Mouse (Mus musculus): ENCODE measurements around the gene Cyp27b1. TPM values are rescaled to one million over a fixed set of nuclear protein-coding genes. Genes with fewer than 3 reads are reported as not detected.

The Cyp27b1 gene
- 0.23 and 0.27 TPM in 2 replicates for polyA plus RNA-seq (2015; fragmentation: Nextera tagmentation; extraction: Ambion mirVana)

DNA sequence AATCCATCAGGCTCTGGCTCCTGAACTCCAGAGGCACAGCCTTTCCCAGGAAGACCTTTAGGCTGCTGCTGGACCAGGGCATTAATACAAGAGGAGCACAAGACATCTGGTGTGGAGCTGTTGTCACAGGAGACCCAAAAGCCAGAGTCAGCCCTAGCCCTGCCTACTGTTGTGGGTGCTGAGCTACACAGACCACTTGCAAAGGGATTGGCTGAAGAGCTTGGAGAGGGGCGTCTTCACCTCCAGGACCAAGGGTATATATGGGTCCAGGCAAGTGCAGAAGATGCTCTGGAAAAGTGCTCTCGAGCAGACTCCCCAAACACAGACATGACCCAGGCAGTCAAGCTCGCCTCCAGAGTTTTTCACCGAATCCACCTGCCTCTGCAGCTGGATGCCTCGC is at the start of gene Cyp27b1:
Gene Cyp27b1, plus strand, starts transcription at position 297 of the 400 bp plus-strand sequence.
- peaks cover 11% of the 10 kb centered on the region for H3K36me3 ChIP-seq
- no peak within 1 kb of the TSS for H3K9ac ChIP-seq
- peak within 1 kb of the TSS; percentile 5; the same call in 1 of the 2 replicates for H3K4me3 ChIP-seq
- H3K27me3 ChIP-seq: peaks cover 64% of the 10 kb centered on the region
- no peaks in the 10 kb centered on the region for H3K9me3 ChIP-seq
- WGBS: 27% methylated on average over 5 of the region's 5 CpGs
- H3K4me1 ChIP-seq (replicated peaks): peaks cover 17% of the 10 kb centered on the region
- ATAC-seq (ENCODE audit: low FRiP score): no peak
- H3K4me2 ChIP-seq: no peak within 1 kb of the TSS
- no peak within 1 kb of the TSS for H3K27ac ChIP-seq

DNA sequence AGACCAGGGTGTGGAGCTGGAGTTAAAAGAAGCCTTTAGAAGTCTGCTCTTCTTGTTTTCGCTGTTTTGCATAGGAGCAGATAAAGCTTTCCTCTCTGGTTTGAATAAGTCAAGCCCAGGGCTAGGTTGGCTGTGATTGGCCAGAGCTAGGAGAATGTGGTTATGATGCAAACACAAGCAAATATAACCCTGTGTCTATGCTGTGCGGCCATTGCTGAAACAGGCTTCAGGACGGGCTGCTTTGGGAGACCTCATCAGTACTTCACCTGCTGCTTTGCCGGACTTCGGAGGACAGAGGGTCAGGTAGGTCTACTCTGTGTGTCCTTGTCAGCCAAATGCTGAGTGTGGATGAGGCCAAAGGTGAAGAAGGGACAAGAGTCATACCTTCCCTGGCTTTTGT is 47.5 kb upstream of the Cyp27b1 start, which contains the start of gene Avil:
Gene Avil, plus strand, starts transcription at position 181 of the 400 bp plus-strand sequence.
- no peak within 1 kb of the TSS for H3K9ac ChIP-seq
- ATAC-seq (ENCODE audit: low FRiP score): no peak
- no peak within 1 kb of the TSS for H3K4me2 ChIP-seq
- WGBS: 88% methylated on average over 5 of the region's 5 CpGs
- H3K36me3 ChIP-seq: peaks cover 40% of the 10 kb centered on the region
- no peaks in the 10 kb centered on the region for H3K27me3 ChIP-seq
- no peak within 1 kb of the TSS for H3K4me3 ChIP-seq
- H3K27ac ChIP-seq: no peak within 1 kb of the TSS
- no peaks in the 10 kb centered on the region for H3K9me3 ChIP-seq
- no peaks in the 10 kb centered on the region for H3K4me1 ChIP-seq (replicated peaks)

DNA sequence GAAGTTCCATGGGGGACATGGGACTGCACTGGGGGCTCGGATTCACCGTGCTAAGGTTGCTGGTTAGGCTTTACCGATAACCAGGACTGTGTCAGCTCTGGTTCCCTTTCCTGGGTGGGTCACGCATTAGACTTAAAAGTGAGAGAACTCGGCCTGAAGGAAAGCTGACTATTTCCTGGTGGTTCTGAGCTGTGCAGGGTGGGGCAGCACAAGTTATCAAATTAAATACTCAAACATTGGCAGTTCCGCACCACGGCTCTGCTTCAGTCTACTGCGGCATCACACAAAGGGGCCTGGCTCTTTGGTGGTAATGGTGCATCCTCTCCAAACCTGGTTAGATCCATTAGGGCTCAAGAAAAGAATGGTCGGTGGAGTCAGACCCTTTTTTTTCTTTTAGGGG is 46.8 kb upstream of the Cyp27b1 start:
- WGBS: 91% methylated on average over 9 of the region's 9 CpGs
- H3K4me3 ChIP-seq: no peak overlapping the region
- H3K9ac ChIP-seq: no peak overlapping the region
- no peaks in the 10 kb centered on the region for H3K4me1 ChIP-seq (replicated peaks)
- H3K36me3 ChIP-seq: peaks cover 32% of the 10 kb centered on the region
- H3K4me2 ChIP-seq: no peak overlapping the region
- H3K27ac ChIP-seq: no peak overlapping the region
- no peaks in the 10 kb centered on the region for H3K27me3 ChIP-seq
- no peak for ATAC-seq (ENCODE audit: low FRiP score)
- H3K9me3 ChIP-seq: no peaks in the 10 kb centered on the region

DNA sequence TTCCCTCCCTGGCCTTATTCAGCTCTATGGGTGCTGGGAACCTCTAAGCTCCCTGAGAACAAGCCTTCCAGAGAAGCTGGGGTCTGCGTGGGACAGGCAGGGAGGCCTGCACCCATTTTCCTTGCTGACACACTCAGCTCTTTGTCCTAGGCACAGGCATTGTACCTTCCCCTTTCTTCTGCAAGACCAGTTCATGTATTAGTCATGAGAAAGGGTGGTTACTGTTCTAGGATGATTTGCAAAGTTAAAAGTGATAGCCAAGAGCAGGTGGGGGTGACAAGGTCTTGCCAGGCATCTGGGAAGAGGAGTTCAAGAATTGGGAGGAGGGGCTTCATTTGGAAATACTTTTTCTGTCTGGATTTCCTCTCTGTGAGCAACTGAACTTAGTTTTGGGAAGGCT is 46.0 kb upstream of the Cyp27b1 start:
- Histone ChIP-seq H3K36me3 (peaks cover 31% of the 10 kb centered on the region), H3K4me1 (replicated peaks) (no peaks in the 10 kb centered on the region), H3K27me3 (no peaks in the 10 kb centered on the region), H3K9me3 (no peaks in the 10 kb centered on the region), H3K9ac (no peak overlapping the region), H3K27ac (no peak overlapping the region), H3K4me3 (no peak overlapping the region), H3K4me2 (no peak overlapping the region)
- ATAC-seq (ENCODE audit: low FRiP score): no peak
- WGBS: 67% methylated on average over 1 of the region's 1 CpGs

DNA sequence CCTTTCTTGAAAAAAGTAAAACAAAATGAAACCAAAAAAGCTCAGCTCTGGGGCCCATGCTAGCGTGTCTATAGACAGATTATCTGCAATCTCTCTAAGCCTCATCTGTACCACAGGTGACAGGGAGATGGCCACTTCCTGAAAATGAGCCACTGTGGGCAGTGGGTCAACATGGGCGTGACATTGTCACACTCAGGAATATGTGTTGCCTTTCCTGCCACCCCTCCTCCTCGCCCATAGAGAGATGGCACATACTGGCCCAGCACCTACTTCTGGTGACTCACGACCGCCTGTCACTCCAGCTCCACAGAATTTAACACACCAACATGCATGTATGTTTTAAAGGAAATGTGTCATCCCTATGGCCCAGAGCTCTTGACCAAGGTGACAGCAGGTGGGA is 45.3 kb upstream of the Cyp27b1 start:
- 95% methylated on average over 5 of the region's 5 CpGs for WGBS
- Histone ChIP-seq H3K4me3 (no peak overlapping the region), H3K27me3 (no peaks in the 10 kb centered on the region), H3K4me2 (no peak overlapping the region), H3K27ac (no peak overlapping the region), H3K9me3 (no peaks in the 10 kb centered on the region), H3K36me3 (peaks cover 24% of the 10 kb centered on the region), H3K9ac (no peak overlapping the region), H3K4me1 (replicated peaks) (no peaks in the 10 kb centered on the region)
- ATAC-seq (ENCODE audit: low FRiP score): no peak

DNA sequence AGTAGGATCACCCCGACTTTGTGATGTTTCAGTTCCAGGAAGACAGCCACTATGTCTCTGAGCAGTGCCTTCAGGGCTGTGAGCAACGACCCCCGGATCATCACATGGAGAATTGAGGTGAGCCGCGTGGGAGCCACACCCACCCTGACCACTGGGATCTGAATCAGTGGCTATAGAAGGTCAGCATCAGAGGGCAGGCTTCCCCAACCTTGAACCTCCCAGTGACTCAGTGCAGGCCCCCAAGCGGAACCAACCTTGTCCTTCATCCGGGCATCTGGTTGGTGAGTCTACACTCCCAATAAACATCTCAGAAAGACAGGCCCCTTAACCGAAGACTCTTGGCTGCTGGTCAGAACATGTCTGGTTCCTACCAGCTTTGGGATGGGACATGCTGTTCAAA is 44.7 kb upstream of the Cyp27b1 start:
- ATAC-seq (ENCODE audit: low FRiP score): no peak
- Histone ChIP-seq H3K27me3 (no peaks in the 10 kb centered on the region), H3K27ac (no peak overlapping the region), H3K9me3 (no peaks in the 10 kb centered on the region), H3K9ac (no peak overlapping the region), H3K4me3 (no peak overlapping the region), H3K4me2 (no peak overlapping the region), H3K4me1 (replicated peaks) (no peaks in the 10 kb centered on the region), H3K36me3 (peaks cover 19% of the 10 kb centered on the region)
- WGBS: 89% methylated on average over 8 of the region's 8 CpGs

DNA sequence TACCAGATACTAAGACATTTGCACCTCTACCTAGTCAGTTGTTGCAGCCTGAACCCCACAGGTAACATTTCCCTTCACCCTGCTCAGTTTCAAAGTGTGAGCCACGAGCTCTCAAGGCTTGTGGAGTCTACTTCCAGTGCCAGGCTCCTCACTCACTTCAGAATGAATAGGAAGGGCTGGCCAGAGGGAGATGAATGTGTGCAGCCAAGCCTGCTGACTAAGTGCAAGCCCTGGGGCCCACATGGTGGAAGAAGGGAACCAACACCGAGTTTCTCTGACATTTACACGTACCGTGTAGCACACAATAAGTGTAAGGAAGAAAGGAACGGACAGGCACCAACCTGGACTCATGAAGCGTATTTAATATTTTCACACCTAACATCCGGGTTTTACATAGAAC is 44.2 kb upstream of the Cyp27b1 start:
- H3K4me1 ChIP-seq (replicated peaks): no peaks in the 10 kb centered on the region
- H3K4me2 ChIP-seq: no peak overlapping the region
- H3K9ac ChIP-seq: no peak overlapping the region
- no peaks in the 10 kb centered on the region for H3K27me3 ChIP-seq
- H3K4me3 ChIP-seq: no peak overlapping the region
- no peaks in the 10 kb centered on the region for H3K9me3 ChIP-seq
- H3K36me3 ChIP-seq: peaks cover 14% of the 10 kb centered on the region
- no peak overlapping the region for H3K27ac ChIP-seq
- 78% methylated on average over 7 of the region's 7 CpGs for WGBS
- ATAC-seq (ENCODE audit: low FRiP score): no peak

DNA sequence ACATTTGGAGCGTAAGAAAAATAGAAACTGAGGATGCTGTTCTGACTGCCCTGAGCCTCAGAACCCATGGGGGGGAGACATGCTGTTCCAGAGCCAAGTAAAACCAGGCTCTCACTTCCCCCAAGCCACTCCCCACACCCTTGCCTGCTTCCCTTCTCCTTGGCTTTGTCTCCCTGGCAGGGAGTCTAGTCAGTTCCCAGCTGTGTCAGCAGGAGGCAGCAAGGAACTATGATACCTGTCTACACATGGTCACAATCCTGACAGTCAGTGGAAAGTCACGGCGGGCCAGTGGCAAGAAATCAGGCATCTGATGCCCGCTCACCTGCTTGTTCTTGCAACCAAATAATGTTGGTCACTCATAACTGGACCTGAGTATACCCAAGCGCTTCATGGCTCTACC is 31.6 kb upstream of the Cyp27b1 start:
- H3K27me3 ChIP-seq: no peaks in the 10 kb centered on the region
- H3K9me3 ChIP-seq: no peaks in the 10 kb centered on the region
- 70% methylated on average over 5 of the region's 5 CpGs for WGBS
- H3K4me1 ChIP-seq (replicated peaks): no peaks in the 10 kb centered on the region
- H3K27ac ChIP-seq: no peak overlapping the region
- no peak for ATAC-seq (ENCODE audit: low FRiP score)
- H3K9ac ChIP-seq: no peak overlapping the region
- peaks cover 2% of the 10 kb centered on the region for H3K36me3 ChIP-seq
- H3K4me2 ChIP-seq: no peak overlapping the region
- H3K4me3 ChIP-seq: no peak overlapping the region

DNA sequence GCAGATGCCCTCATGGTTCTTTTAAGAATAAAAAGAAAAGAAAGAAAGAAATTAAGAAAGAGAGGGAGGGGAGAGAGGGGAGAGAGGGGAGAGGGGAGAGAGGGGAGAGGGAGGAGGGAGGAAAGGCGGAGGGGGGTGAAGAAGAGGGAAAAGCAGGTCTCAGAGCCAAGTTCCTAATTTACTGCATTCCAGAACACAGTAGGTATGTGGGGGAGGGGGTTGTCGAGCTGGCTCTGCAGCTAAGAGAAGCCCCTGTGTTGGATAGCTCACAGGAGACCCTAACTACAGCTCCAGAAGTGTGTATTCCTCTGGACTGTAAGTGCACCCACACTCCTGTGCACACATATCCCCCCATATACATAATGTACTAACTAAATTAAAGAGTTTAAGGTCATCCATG is 31.0 kb upstream of the Cyp27b1 start:
- Histone ChIP-seq H3K9ac (no peak overlapping the region), H3K4me1 (replicated peaks) (no peaks in the 10 kb centered on the region), H3K27me3 (no peaks in the 10 kb centered on the region), H3K9me3 (no peaks in the 10 kb centered on the region), H3K4me2 (no peak overlapping the region), H3K4me3 (no peak overlapping the region), H3K27ac (no peak overlapping the region), H3K36me3 (peaks cover 8% of the 10 kb centered on the region)
- ATAC-seq (ENCODE audit: low FRiP score): no peak
- 18% methylated on average over 2 of the region's 2 CpGs for WGBS

DNA sequence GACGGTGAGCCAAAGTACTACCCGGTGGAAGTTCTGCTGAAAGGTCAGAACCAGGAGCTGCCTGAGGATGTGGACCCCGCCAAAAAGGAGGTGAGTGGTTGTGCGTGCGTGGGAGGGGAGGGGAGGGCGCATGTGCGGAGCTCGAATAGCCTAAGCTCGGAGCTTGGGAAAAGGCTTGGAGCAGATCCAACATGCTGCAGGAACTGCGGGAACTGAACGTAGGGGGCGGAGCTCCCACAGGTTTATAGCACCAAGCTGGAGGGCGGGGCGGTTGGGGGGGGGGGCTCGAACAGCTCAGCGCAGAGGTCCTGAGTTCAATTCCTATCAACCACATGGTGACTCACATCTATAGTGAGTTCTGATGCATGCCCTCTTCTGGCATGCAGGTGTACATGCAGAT is 29.6 kb upstream of the Cyp27b1 start:
- Histone ChIP-seq H3K4me1 (replicated peaks) (no peaks in the 10 kb centered on the region), H3K4me3 (no peak overlapping the region), H3K4me2 (no peak overlapping the region), H3K27ac (no peak overlapping the region), H3K9ac (no peak overlapping the region), H3K9me3 (no peaks in the 10 kb centered on the region), H3K27me3 (no peaks in the 10 kb centered on the region), H3K36me3 (peaks cover 17% of the 10 kb centered on the region)
- WGBS: 78% methylated on average over 16 of the region's 16 CpGs
- no peak for ATAC-seq (ENCODE audit: low FRiP score)

DNA sequence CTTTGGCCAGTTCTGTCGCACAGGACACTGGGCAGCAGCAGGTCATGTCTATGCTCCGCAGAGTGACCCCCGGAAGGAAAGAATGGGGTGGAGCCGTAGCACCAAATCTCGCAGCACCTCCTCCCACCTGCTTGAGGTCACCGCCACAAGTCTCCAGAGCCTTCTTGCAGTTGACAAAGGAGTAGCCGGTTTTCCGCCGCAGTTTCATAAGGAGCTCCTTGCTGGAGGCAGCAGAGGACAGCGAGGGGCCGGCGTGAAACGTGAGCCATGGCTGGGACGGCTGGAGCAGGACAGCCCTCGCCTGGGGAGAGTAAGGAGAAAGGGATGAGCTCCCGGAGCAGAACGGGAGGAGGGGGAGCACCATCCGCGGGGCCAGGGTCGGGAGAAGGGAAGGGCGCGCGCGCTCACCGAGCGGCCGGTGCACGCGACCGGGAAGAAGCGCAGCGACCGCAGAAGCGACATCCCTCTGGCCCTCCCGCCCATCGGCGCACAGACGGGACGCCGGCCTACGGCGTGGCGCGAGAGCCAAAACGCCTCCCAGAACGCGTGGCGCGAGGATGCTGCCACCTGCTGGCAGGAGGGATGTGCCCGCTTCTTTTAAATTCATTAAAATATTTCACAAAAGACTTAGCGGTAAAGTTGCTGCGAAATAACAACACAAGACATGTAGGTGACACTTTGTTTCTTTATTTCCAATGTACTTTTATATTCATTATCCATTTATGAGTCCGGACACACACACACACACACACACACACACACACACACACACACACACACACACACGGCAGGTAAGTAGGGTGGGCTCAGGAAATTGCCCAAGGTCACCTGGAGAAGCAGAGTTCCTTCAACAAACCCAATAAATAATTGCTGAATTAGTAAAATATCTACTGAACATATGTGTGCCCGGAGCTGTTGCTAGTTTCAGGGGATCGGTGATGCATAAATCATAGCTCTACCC is 17.4 kb upstream of the Cyp27b1 start, which contains the start of gene Tsfm:
Gene Tsfm, minus strand, starts transcription at position 505 of the 961 bp plus-strand sequence.
- Histone ChIP-seq H3K4me1 (replicated peaks) (peaks cover 12% of the 10 kb centered on the region), H3K9ac (peak within 1 kb of the TSS; percentile 86), H3K9me3 (no peaks in the 10 kb centered on the region), H3K4me2 (peak within 1 kb of the TSS; percentile 84), H3K27me3 (no peaks in the 10 kb centered on the region), H3K36me3 (peaks cover 32% of the 10 kb centered on the region), H3K4me3 (peak within 1 kb of the TSS; percentile 71), H3K27ac (peak within 1 kb of the TSS; percentile 87)
- 6% methylated on average over 56 of the region's 56 CpGs for WGBS
- peak; percentile 88 for ATAC-seq (ENCODE audit: low FRiP score)

DNA sequence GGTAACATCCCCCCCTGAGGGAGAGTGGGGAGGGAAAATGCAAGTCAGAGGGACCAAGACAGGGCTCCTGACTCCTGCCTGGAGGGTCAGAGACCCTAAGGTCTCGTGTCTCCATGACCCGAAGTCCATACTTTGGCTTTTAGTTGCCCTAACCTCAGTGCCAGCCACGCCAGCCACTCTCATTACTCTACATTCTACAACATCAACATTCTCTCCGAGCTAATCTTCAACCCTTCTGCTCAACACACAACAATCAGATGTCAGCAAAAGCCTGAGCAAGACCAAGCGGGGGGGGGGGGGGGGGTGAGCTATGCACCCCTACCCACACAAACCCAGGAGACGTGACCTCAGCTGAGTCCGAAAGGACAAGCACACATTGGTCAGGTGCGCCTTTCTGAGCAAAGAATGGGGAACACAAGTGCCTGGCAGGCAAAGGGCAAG is 14.7 kb upstream of the Cyp27b1 start:
- Histone ChIP-seq H3K27me3 (0 out of 2 replicates have a peak, but pooled peaks cover 6% of the 10 kb centered on the region), H3K27ac (no peak overlapping the region), H3K9ac (no peak overlapping the region), H3K9me3 (no peaks in the 10 kb centered on the region), H3K4me1 (replicated peaks) (peaks cover 12% of the 10 kb centered on the region), H3K4me3 (no peak overlapping the region), H3K4me2 (no peak overlapping the region), H3K36me3 (peaks cover 5% of the 10 kb centered on the region)
- no peak for ATAC-seq (ENCODE audit: low FRiP score)
- 85% methylated on average over 8 of the region's 8 CpGs for WGBS

DNA sequence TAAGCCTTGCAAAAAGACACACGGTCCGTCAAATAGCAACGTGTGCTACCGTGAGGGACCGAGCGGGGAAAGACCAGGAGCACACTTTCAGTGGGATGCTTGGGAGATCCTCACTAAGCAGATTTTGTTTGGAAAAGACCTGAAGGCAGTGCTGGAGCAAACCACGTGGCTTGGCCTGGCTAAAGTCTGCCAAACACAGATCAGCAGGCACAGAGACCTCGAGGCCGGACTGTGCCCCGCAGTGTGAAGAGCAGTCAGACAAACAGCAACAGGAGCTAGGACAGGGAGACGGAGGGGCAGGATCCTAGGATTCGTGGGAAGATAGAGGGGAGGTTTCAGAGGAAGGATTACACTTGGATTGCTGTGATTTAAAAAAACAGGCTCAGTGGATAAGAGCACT is 11.8 kb upstream of the Cyp27b1 start:
- H3K27me3 ChIP-seq: peaks cover 29% of the 10 kb centered on the region
- no peak overlapping the region for H3K9ac ChIP-seq
- no peak overlapping the region for H3K4me3 ChIP-seq
- H3K36me3 ChIP-seq: no peaks in the 10 kb centered on the region
- no peak overlapping the region for H3K27ac ChIP-seq
- no peak overlapping the region for H3K4me2 ChIP-seq
- no peaks in the 10 kb centered on the region for H3K9me3 ChIP-seq
- no peak for ATAC-seq (ENCODE audit: low FRiP score)
- WGBS: 89% methylated on average over 12 of the region's 12 CpGs
- H3K4me1 ChIP-seq (replicated peaks): peaks cover 10% of the 10 kb centered on the region
